Mouse (Mus musculus) liver, embryonic 13.5 days (tissue): ENCODE data around the gene Brinp1. TPM values are rescaled to one million over a fixed set of nuclear protein-coding genes. Genes with fewer than 3 reads are reported as not detected.

Source experiments
- ATAC-seq: fragments of 200-750 bp; cut with Nextera tagmentation; 2 replicates; pipeline ENCODE4 v1.8.0; 2017; ENCODE audit warnings: low read depth, mild to moderate bottlenecking, moderate number of reproducible peaks, moderate library complexity
- DNase-seq: peaks from one replicate; pipeline ENCODE4 v3.0.0; 2022
- H3K27ac ChIP-seq: fragments of 300-500 bp; sonication (generic); 2 replicates; pipeline ENCODE4 v1.5.1; 2015; ENCODE audit warnings: moderate library complexity, mild to moderate bottlenecking, inconsistent platforms
- H3K27me3 ChIP-seq: fragments of 300-500 bp; sonication (generic); 2 replicates; pipeline ENCODE4 v1.6.1; 2015; ENCODE audit warnings: mild to moderate bottlenecking, inconsistent platforms
- H3K36me3 ChIP-seq: fragments of 300-500 bp; sonication (generic); 2 replicates; pipeline ENCODE4 v1.6.1; 2015; ENCODE audit warnings: mild to moderate bottlenecking, inconsistent platforms
- H3K4me1 ChIP-seq: fragments of 300-500 bp; sonication (generic); replicated peaks from 2 replicates; pipeline ENCODE4 v1.6.1; 2015; ENCODE audit warnings: inconsistent platforms
- H3K4me2 ChIP-seq: fragments of 300-500 bp; sonication (generic); 2 replicates; pipeline ENCODE4 v1.6.1; 2015; ENCODE audit warnings: inconsistent platforms, mild to moderate bottlenecking, moderate library complexity
- H3K4me3 ChIP-seq: fragments of 300-500 bp; sonication (generic); replicated peaks from 2 replicates; pipeline ENCODE4 v1.5.1; 2015; ENCODE audit warnings: mild to moderate bottlenecking, inconsistent platforms
- H3K9ac ChIP-seq: fragments of 300-500 bp; sonication (generic); 2 replicates; pipeline ENCODE4 v1.6.1; 2015; ENCODE audit warnings: mild to moderate bottlenecking, inconsistent platforms
- H3K9me3 ChIP-seq: fragments of 300-500 bp; sonication (generic); replicated peaks from 2 replicates; pipeline ENCODE4 v1.6.1; 2016; ENCODE audit warnings: inconsistent platforms
- WGBS: fragments of 180-500 bp; shearing (Covaris S2); methylation state at CpG from one replicate; pipeline ENCODE4 v1.1.7; 2015; ENCODE audit not compliant: insufficient replicate concordance; 5-methylcytosine and 5-hydroxymethylcytosine counted together
- polyA plus RNA-seq: library from polyadenylated mRNA; unstranded; fragments of >200 nt; fragmentation: Nextera tagmentation; extraction: Ambion mirVana; gene quantifications from 2 replicates; pipeline ENCODE4 v1.2.1, GENCODE M21; 2015

Gene Brinp1
- polyA plus RNA-seq, 1 experiment from 2014 or later: 0.51 TPM

- no peak overlapping the region for H3K9ac ChIP-seq
- DNase-seq: no peak
- H3K27me3 ChIP-seq: no peaks in the 10 kb centered on the region
- H3K4me1 ChIP-seq: no peaks in the 10 kb centered on the region
- H3K9me3 ChIP-seq: no peaks in the 10 kb centered on the region
- H3K27ac ChIP-seq: no peak overlapping the region
- whole genome bisulfite sequencing: 57% methylated on average over 3 of the region's 3 CpGs
- no peak overlapping the region for H3K4me2 ChIP-seq
- no peak overlapping the region for H3K4me3 ChIP-seq
- no peak for ATAC-seq
- H3K36me3 ChIP-seq: no peaks in the 10 kb centered on the region
Observed at GRCm38 (mm10) chr4:68806502-68806901, 147.7 kb downstream of the Brinp1 start.

- Histone ChIP-seq H3K27me3 (no peaks in the 10 kb centered on the region), H3K9me3 (no peaks in the 10 kb centered on the region), H3K27ac (no peak overlapping the region), H3K9ac (no peak overlapping the region), H3K4me1 (no peaks in the 10 kb centered on the region), H3K36me3 (no peaks in the 10 kb centered on the region), H3K4me3 (no peak overlapping the region), H3K4me2 (no peak overlapping the region)
- DNase-seq: no peak
- 62% methylated on average over 6 of the region's 6 CpGs for WGBS
- ATAC-seq: no peak
Observed at GRCm38 (mm10) chr4:68801923-68802855, 152.0 kb downstream of the Brinp1 start.

GRCm38 (mm10) chr4:68790003-68790402 is 164.2 kb downstream of the Brinp1 start:
- no peaks in the 10 kb centered on the region for H3K4me1 ChIP-seq
- no peak overlapping the region for H3K27ac ChIP-seq
- no peak for ATAC-seq
- H3K4me2 ChIP-seq: no peak overlapping the region
- no peaks in the 10 kb centered on the region for H3K27me3 ChIP-seq
- 55% methylated on average over 5 of the region's 5 CpGs for WGBS
- DNase-seq: no peak
- H3K36me3 ChIP-seq: no peaks in the 10 kb centered on the region
- no peaks in the 10 kb centered on the region for H3K9me3 ChIP-seq
- no peak overlapping the region for H3K9ac ChIP-seq
- no peak overlapping the region for H3K4me3 ChIP-seq

- no peak for DNase-seq
- 51% methylated on average over 4 of the region's 4 CpGs for WGBS
- H3K9me3 ChIP-seq: no peaks in the 10 kb centered on the region
Observed at GRCm38 (mm10) chr4:68788477-68788999, 165.7 kb downstream of the Brinp1 start.

GRCm38 (mm10) chr4:68787642-68788041 is 166.6 kb downstream of the Brinp1 start:
- H3K36me3 ChIP-seq: no peaks in the 10 kb centered on the region
- 40% methylated on average over 2 of the region's 2 CpGs for WGBS
- H3K4me3 ChIP-seq: no peak overlapping the region
- DNase-seq: no peak
- H3K27ac ChIP-seq: no peak overlapping the region
- H3K4me2 ChIP-seq: no peak overlapping the region
- no peak overlapping the region for H3K9ac ChIP-seq
- no peaks in the 10 kb centered on the region for H3K9me3 ChIP-seq
- no peak for ATAC-seq
- H3K4me1 ChIP-seq: no peaks in the 10 kb centered on the region
- H3K27me3 ChIP-seq: no peaks in the 10 kb centered on the region

More at GRCm38 (mm10) chr4:68788477-68788999, 165.7 kb downstream of the Brinp1 start:
- H3K27me3 ChIP-seq: no peaks in the 10 kb centered on the region
- no peak overlapping the region for H3K4me3 ChIP-seq
- no peak overlapping the region for H3K9ac ChIP-seq
- no peaks in the 10 kb centered on the region for H3K4me1 ChIP-seq
- no peak overlapping the region for H3K4me2 ChIP-seq
- no peak overlapping the region for H3K27ac ChIP-seq
- no peaks in the 10 kb centered on the region for H3K36me3 ChIP-seq
- no peak for ATAC-seq

GRCm38 (mm10) chr4:68768256-68768655 is 185.9 kb downstream of the Brinp1 start:
- no peak overlapping the region for H3K4me3 ChIP-seq
- no peaks in the 10 kb centered on the region for H3K27me3 ChIP-seq
- H3K4me1 ChIP-seq: no peaks in the 10 kb centered on the region
- DNase-seq (no peak), ATAC-seq (no peak)
- WGBS: 54% methylated on average over 5 of the region's 5 CpGs
- H3K36me3 ChIP-seq: no peaks in the 10 kb centered on the region
- no peaks in the 10 kb centered on the region for H3K9me3 ChIP-seq
- no peak overlapping the region for H3K4me2 ChIP-seq
- H3K27ac ChIP-seq: no peak overlapping the region
- no peak overlapping the region for H3K9ac ChIP-seq

GRCm38 (mm10) chr4:68767393-68767792 is 186.8 kb downstream of the Brinp1 start:
- H3K36me3 ChIP-seq: no peaks in the 10 kb centered on the region
- H3K27ac ChIP-seq: no peak overlapping the region
- H3K9ac ChIP-seq: no peak overlapping the region
- ATAC-seq (no peak), DNase-seq (no peak)
- WGBS: 60% methylated on average over 5 of the region's 5 CpGs
- no peak overlapping the region for H3K4me2 ChIP-seq
- H3K9me3 ChIP-seq: no peaks in the 10 kb centered on the region; the same call in 1 of the 2 replicates
- H3K4me1 ChIP-seq: no peaks in the 10 kb centered on the region
- no peaks in the 10 kb centered on the region for H3K27me3 ChIP-seq
- H3K4me3 ChIP-seq: no peak overlapping the region

- H3K27me3 ChIP-seq: no peaks in the 10 kb centered on the region
- no peaks in the 10 kb centered on the region for H3K4me1 ChIP-seq
- ATAC-seq (no peak), DNase-seq (no peak)
- H3K9ac ChIP-seq: no peak overlapping the region
- no peak overlapping the region for H3K4me2 ChIP-seq
- 74% methylated on average over 12 of the region's 12 CpGs for WGBS
- no peaks in the 10 kb centered on the region; the same call in 1 of the 2 replicates for H3K9me3 ChIP-seq
- H3K27ac ChIP-seq: no peak overlapping the region
- H3K36me3 ChIP-seq: no peaks in the 10 kb centered on the region
- no peak overlapping the region for H3K4me3 ChIP-seq
Observed at GRCm38 (mm10) chr4:68765772-68766573, 188.2 kb downstream of the Brinp1 start.

GRCm38 (mm10) chr4:68764937-68765336 is 189.3 kb downstream of the Brinp1 start:
- WGBS: 61% methylated on average over 2 of the region's 2 CpGs
- Histone ChIP-seq H3K9me3 (no peaks in the 10 kb centered on the region; the same call in 1 of the 2 replicates), H3K9ac (no peak overlapping the region), H3K4me3 (no peak overlapping the region), H3K36me3 (no peaks in the 10 kb centered on the region), H3K27me3 (no peaks in the 10 kb centered on the region), H3K4me1 (no peaks in the 10 kb centered on the region), H3K27ac (no peak overlapping the region), H3K4me2 (no peak overlapping the region)
- no peak for ATAC-seq
- no peak for DNase-seq

- Histone ChIP-seq H3K36me3 (no peaks in the 10 kb centered on the region), H3K27ac (no peak overlapping the region), H3K4me1 (no peaks in the 10 kb centered on the region), H3K27me3 (no peaks in the 10 kb centered on the region), H3K4me3 (no peak overlapping the region), H3K4me2 (no peak overlapping the region), H3K9ac (no peak overlapping the region), H3K9me3 (no peaks in the 10 kb centered on the region)
- ATAC-seq (no peak), DNase-seq (no peak)
- WGBS: 10% methylated on average over 1 of the region's 1 CpGs
Observed at GRCm38 (mm10) chr4:68720983-68721382, 233.2 kb downstream of the Brinp1 start.
